Mouse (Mus musculus) liver, adult 2 months (tissue): Measurements from ENCODE around the gene Klhl5.

Source experiments
- CTCF ChIP-seq: fragments of 200-500 bp; IDR thresholded peaks from 2 replicates; pipeline ENCODE4 v1.5.1; 2011; ENCODE audit warnings: low read depth, low read length, control low read depth
- POLR2A ChIP-seq: fragments of 200-500 bp; IDR thresholded peaks from 2 replicates; pipeline ENCODE4 v1.6.1; 2011; ENCODE audit warnings: low read length, control low read depth; ENCODE audit not compliant: insufficient read depth; ENCODE audit errors: extremely low read depth

DNA sequence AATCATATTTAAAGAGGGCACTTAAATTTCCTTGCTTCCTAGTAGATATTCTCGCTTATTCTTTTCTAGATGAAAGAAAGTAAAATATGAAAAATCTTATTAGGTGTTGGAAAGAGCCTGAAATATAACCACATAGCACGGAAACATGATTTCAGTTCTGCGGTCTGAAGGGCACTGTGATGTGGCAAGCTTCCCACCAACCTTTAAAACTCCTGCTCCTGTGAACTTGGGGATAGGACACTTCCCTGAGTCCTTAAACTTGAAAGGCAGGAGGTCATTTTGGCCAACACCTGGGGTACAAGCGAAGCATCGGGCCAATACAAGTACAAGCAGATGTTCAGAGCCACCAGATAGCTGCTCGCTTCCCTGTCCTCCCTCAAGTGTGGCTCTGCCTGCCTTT is 42.4 kb downstream of the Klhl5 start:
- TF ChIP-seq POLR2A, result no peak
- no peak for TF ChIP-seq CTCF
